Mouse (Mus musculus): ENCODE results near the gene Bik. TPM values are rescaled to one million over a fixed set of nuclear protein-coding genes. Genes with fewer than 3 reads are reported as not detected.

Gene Bik
- total RNA-seq, 2 experiments from 2014 or later, result 2.0 to 3.3 TPM

DNA sequence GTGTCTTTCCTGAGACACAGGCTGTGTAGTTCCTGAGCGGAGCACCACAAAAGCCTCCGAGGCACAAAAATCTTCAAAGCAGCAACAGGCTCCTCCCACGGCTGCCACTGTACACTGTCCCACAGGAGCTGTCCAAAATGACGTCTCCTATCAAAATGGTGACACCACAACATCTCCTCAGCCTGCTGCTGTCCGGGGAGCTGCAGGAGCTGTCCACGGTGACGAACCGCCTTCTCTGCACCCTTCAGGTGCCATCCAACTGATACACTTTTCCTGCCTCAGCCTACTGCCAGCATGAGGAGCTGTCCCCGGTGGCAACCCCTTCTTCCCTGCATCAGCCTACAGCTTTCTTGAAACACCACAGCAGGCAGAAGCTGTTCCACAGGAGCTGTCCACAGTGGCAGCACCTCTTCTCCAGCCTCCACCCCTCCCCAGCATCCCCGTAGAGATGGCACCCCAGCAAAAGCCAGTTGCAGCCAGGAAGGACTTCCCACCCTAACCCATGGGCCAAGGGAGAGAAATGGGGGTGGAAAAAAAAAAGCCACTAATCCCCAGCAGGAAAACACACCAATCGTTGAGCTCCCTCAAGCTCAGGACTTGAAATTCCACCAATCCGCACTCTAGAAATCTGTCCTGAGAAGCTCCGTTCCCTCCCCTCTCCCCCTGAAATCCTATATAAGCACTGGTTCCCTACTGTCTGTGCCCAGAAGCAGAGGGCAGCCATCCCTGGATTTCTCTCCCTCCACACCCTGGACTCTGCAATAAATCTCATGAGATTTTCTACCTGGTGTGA, 14.0 kb upstream of the Bik start:
- DNase-seq, result no peak

DNA sequence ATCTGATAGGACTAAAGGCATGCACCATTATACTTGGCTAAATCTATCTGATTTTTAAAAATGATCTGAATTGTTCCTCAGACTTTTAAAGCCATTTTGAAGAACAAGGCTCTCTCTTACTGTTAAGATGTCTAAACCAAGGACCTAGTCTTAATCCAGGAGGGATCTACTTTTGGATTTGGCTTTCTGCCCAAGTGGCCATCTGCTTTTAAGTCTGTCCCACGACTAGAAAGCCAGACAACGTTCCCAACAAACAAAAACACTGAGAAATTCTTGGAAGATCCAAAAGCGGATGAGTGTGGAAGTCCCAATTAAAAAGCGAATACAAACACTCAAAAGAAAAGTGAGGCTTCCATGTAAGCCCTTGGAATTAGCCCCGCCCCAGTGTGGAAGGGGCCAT, 11.6 kb upstream of the Bik start:
- no peak for DNase-seq

DNA sequence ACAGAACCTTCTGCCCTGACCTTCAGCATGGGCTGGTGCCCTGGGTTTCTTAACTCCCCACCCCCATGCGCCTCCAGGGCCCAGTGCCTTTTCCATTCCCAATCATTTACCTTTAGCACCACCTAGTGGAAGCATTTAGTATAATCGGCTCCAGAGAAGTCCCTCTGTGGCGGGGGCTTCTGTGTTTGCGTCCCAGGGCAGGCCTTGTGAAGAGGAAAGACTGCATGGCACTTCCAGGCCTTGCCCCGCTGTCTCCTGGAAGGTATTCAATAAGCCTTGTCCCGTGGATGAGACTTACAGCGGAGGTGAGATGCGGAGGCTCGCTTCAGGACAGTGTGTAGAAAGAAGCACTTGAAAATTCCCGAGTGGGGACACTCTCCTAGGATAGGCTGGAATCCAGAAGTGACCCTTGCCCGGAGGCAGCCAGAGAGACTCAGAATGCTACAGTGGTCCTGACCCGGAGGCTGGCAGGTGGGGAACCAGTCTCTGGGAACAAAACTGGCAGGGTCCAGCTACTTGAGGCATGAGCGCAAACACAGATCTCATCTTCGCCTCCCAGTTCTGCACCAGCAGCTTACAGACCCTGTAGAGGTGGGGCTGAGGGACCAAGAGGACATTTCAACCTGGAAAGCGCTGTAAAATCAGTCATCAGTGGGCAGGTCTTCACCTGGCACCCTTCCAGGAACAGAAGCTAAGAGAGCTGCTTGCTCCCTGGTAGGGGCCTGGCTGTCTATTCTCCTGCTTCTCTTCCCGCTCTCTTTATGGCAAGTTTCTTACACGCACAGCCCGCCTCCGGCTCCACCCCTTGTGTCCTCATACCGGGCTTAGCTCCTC, 8.2 kb upstream of the Bik start:
- peak; percentile 55 for DNase-seq

DNA sequence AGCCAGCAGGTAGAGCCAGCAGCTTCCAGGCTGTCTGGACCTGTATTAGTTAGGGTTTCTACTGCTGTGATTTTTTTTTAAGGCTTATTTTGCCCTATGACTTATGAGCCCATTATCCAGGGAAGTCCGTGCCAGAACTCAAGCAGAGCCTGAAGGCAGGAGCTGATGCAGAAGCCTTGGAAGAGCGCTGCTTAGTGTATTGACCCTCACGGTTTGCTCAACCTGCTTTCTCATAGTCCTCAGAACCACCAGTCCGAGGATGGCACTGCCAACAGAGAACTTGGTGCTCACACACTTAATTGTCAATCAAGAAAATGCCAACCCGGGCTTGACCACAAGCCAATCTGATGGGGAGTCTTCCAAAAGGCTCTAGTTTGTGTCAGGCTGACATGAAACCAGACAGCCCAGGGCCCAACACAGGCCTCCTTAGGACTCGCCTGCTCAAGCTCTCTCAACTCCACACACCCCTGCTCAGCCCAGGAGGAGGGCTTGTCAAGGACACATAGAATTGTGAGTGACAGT, 5.7 kb upstream of the Bik start:
- no peak for DNase-seq

DNA sequence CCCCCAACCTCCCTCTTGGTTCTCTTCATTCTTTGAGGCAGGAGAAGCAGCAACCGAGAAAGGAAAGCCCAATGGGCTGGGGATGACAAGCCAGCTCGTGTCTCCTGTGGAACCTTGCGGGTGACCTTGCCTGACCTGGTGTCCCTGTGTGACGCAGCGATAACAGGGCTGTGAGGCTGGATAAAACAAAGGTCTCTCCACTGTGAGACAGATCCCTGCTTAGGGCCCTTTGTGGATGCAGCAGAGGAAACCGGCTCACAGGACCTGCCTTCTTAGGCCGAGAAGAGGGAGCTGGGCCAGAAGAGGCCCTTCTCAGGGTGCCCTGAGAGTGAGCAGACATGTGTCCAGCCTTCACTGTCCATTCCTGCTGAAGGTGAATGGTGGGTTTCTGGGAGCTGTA, 3.5 kb upstream of the Bik start:
- no peak for DNase-seq

DNA sequence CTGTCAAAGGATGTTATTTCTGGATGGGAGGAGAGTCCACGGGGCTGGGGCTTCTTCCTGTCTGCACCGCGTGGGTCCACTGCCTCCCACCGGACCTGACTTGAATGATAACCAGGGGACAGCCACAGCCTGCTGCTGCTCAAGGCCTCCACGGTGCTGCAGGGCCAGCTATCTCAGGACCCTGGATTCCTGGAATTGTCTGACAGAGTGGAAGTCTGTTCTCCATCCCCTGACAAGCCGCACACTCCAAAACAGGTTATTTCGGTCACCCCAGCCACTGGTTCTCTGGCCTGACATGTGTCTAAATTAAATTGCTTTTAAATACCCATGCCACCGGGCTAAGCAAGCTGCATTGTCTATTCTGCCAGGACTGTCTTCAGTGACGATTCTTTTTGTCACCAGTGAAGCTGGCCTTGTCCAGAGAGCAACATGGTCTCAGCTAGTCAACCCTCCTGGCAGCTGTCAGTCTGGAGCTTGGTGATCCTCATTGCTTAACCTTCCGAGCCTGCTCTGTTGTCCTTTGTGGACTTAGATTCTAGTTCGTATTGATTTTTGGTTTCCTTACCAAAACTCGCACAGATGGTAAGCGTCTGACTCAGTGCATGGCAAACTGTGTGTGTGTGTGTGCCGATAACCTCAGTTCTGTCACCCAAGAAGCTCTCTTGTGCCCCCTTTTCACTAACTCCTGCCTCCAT, 2.9 kb upstream of the Bik start:
- no peak for DNase-seq

DNA sequence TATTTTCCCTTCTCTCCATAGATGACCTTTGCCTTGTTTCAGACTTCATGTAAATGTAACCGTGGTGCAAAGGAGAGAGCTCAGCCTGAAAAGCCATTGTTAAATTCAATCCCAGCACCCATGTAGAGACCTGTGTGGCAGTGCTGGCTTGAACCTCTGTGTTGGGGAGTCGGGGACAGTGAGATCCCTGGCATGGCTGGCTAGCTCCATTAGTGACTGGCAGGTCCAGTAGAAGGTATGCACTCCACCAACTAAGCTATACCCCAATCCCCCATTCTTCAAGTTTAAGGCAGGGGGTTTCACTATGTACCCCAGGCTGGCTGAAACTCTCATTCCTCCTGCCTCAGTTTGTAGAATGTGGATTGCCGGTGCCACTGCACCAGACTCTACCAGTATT, 2.3 kb upstream of the Bik start:
- no peak for DNase-seq

DNA sequence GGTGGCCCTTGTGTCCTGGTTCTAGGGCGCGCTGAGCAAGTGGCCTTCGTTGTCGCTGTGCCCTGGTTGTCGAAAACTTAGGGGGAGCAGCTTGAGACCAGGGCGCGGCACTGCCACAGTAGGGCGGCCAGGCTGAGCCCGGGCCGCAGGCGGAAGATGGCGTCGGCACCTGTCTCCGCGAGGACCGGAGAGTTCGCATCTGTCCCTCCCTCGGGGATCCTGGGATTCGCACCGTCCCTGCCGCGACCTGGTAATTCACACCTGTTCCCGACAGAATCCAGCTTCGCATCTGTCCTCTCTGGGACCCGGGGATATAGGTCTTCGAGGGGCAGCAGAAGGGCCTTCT, 403 bp downstream of the Bik start:
- no peak for DNase-seq

DNA sequence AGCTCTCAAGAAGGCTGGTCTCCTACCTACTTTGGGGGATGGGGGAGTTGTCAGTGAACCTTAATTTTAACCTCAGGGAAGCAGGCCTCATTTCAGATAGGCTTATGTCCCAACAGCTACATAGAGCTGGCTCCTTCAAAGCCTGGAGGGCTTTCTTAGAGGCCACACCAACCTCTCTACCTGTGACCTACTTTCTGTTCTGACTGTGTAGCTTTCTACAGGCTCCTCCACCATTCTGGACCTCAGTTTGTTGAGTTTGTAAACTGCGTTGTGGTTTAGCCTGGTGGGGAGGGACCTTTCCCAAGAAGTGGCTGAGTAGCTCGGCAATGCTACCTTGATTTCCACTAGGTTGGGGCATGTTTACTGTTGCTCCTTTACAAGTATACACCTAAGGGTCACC, 1.1 kb downstream of the Bik start:
- DNase-seq, result no peak

DNA sequence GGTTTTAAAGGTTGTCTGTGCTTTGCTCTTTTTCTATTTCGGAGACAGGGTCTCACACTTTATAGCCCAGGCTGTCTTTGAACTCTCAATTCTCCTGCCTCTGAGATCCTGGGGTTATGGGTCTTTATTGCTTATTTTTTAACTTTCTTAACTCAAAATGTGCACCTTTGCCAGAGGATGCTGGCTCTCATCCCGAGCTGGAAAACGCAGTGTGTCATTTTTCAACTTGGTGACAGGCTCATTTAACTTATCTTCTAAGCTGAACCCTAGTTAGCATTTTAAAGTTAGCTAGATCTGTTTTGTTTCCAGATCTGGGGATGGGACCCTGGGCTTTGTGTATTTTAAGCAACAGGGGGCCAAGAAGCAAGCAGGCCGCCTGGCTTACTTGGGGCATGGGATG, 2.2 kb downstream of the Bik start:
- no peak for DNase-seq

DNA sequence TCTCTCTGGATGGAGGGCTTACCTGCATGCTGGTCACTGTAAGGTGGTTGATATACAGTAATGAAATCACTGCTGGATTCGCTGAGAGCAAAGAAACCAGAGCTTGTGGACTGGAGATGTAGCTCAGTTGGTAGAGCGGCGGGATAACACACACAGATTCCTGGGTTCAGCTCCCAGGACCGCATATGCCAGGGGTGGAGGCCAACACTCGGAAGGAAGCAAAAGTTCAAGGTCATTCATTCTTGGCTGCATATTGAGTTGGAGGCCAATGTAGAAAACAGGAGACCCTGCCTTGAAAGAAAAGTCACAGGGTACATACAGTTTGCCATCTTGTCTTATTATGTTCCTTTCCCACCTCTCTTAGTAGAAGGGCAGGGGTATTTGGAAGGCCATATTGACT, 3.1 kb downstream of the Bik start:
- no peak for DNase-seq

DNA sequence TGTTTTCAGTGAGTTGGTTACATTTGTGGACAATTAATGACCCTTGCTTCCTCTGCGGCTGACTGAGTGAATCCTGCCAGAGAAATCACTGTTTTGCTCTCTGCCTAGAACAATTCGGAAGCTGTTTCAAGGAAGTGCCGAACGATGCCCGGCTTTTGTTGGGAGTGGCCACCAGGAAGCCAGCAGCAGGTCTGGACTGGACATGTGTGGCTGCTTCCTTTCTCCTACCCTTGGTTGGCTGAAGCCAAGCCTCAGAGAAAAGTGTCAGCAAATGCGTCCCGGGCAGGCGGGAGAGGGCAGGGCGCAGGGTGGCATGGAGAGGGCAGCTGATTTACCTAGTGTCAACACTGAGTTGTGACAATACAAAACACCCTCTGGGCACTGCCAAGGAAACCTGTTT, 3.6 kb downstream of the Bik start:
- no peak for DNase-seq

DNA sequence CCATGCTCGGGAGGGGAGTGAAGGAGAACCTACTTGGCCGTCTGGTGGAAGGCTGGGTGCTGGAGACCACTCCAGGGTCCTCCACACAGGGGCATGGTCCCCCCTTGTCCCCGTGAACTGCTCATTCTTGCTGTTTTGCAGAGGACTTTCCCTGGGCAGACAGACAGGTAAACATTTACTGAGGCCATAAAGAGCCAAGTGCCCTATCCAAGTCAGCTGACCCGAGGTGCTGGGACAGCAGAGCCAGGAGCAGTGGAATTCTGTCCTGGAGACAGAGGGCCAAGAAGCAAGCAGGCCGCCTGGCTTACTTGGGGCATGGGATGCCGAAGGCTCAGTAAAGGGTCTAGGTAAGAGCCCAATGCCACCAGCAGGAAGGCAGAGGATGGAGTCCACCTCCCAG, 4.0 kb downstream of the Bik start:
- DNase-seq, result no peak

DNA sequence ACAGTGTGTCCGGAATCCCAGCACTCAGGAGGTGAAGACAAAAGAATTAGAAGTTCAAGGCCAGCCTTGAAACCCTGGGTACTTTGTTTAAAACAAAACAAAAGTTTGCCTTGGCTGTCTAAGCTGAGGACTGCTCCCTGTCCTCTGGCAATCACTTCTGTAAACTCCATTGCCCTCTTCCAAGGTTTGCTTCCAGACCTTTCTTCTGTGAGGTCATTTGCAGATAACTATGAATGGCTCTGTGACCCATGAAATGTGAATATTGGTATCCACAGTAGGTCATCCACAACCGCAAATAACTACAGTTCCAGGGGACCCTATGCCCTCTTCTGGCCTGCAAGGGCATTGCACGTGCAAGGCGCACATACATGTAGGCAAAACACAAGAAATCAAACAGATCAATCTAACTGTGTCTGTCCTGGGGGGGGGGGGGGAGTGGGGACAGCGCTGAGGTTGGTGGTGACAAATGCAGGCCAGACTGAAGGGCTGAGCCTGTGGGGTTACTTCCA, 5.4 kb downstream of the Bik start:
- no peak for DNase-seq

DNA sequence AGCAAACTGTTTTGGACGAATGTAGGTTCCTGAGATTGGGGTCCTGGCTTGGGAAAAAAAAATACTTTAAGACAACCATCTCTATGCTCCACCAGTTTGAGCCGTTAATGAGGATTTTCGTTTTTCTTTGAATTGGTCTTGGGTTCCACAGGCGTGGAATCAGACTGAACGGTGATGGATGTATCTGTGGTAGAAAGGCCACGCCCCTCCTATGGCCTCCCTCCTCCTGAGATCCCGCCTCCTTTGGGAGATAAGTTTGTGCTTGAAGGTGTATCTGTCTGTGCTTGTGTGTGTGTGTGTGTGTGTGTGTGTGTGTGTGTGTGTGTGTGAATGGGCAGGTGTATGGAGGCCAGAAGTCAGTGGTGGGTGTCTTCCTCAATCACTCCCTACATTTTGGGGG, 5.9 kb downstream of the Bik start:
- DNase-seq, result no peak

DNA sequence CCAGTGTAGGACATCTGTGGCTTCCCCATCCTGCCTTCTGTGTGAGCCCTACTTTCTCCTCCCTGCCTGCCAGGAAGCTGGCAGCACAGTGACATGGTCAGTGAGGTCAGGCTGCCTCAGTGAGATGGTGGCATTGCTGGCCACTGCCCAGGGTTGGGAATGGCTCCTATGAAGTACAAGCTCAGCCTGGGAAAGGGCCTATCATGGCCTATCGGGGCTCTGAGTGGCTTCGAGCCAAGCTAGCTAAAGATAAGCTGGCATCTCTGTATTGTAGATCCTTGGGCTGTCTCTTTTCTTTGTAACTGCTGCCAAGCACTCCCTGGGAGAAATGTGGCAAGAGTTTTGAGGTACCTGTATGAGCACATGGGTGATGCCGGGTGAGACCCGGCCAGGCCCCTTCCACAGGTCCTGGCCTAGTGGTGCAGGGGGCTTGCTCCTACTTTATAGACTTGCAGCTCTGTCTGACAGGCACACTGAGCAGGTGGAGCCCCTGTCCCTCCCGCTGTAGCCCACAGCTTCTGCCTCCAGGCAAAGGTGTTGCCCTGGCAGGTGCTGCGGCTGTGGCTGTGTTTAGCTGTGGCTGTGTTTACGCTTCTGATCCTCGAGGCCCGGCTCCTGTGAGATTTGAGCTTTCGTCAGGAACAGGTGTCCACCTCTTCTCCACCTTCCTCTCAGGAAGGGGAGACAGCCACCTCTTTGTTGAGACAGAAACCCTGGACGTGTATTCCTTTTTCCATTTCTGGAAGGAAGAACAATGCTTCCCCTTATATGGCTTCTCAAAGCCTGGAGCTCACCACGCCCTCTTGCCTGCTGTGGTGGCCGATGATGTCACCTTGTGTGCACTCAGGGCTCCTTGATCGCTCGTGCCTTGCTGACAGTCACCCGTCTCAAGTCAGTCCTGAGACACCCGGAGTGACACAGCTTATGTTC, 8.6 kb downstream of the Bik start:
- DNase-seq, result no peak

DNA sequence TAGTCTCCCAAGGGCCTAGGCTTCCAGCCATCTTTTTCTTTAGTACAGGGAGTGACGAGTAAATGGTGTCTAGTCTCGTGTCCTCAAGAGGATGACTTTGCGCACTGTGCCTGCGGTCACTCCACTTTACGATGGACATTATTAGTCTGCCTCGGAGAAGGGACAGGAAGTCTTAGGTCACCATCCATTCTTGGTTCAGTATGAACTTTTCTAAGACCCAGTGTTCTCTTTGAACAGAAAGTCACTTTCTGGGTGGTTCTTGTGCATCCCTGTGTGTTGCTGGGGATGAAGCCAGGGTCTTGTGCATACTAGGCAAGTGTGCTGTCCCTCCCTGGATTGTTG, 9.2 kb downstream of the Bik start:
- DNase-seq, result no peak

DNA sequence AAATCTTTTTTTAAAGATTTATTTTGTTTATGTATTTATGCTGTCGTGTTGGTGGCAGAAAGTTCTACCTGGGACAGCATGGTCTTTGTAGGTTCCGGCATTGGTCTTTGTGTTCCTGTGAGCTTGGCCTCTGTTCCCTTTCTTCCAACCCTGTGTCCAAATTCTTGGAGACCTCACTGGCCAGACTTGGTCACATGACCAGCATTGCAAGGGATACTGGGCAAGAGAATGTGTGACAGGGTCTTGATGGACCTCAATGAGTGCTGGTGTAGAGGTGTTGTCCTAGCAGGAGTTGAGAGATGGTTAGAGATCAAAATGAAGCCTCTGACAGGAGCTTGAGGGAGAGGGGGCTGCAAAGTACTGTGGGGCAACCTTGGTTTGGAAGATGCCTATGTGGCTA, 12.2 kb downstream of the Bik start:
- no peak for DNase-seq

DNA sequence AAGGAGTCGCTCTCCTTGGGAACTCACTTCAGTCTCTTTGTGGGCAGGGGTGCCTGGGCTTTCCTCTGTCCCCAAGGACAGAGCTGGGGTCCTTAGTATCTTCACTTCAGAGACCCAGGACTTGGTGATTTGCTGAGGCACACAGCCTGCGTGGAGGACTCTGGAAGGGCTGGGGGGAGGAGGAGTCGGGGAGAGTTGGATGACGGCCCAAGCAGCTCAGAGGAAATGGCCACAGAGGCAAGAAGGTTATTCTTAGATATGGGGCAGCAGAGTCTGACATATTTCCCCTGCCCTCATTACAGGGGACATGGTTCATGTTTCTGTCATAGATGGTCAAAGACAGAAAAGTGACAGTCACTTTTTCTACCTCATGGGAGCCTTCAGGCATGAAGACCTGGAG, 13.2 kb downstream of the Bik start:
- DNase-seq, result peak; percentile 64

DNA sequence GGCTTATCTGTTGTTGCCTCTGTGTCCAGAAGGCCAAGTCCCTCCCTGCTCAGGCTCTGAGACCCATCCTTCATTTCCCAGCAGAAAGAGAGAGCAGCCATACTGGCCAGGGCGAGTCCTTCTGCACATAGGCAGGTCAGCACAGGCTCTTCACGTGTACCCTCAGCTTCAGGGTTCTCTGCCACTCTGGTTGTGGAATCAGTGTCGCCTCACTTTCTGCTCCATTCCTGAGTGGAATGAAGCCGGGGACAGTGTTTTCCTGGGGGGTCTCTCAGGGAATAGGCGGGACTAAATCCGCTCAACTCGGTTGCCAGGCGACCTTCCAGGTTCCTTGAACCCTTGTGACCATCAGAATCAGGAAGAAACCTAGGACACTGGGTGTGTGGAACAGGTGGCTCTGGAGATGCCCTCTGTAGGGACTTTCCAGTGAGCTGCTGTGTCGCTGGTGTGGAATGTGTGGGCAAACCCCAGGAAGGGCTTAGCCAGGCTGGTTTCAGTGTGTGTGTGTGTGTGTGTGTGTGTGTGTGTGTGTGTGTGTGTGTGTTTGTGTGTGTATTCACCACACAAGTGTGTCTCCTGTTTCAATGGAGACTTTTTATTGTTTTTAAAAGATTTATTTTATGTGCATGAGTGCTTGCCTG, 15.1 kb downstream of the Bik start:
- DNase-seq, result no peak

DNA sequence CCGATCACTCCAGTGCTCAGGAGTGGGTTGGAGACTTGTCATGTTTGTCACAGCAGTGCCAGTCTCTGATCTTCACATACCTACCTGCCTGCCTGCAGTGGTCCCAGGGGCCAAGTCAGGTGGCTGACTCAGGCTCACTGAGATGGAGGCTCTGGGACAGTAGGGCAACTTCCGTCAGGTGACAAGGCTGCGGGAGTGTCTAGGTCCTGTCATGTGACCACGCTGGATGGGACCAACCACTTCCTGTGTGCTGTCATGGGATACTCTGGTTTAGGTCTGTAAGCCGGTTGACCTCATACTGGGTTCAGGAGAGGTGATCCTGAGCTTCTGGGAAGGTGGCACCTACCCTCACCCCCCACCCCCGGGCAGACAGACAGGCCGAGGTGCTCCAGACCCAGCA, 19.4 kb downstream of the Bik start:
- no peak for DNase-seq
